Mouse (Mus musculus) liver, adult 2 months (tissue): ENCODE measurements around the gene Ctbp2.

ENCODE experiments used
- CTCF ChIP-seq: fragments of 200-500 bp; IDR thresholded peaks from 2 replicates; pipeline ENCODE4 v1.5.1; 2011; ENCODE audit warnings: low read depth, low read length, control low read depth
- POLR2A ChIP-seq: fragments of 200-500 bp; IDR thresholded peaks from 2 replicates; pipeline ENCODE4 v1.6.1; 2011; ENCODE audit warnings: low read length, control low read depth; ENCODE audit not compliant: insufficient read depth; ENCODE audit errors: extremely low read depth

DNA sequence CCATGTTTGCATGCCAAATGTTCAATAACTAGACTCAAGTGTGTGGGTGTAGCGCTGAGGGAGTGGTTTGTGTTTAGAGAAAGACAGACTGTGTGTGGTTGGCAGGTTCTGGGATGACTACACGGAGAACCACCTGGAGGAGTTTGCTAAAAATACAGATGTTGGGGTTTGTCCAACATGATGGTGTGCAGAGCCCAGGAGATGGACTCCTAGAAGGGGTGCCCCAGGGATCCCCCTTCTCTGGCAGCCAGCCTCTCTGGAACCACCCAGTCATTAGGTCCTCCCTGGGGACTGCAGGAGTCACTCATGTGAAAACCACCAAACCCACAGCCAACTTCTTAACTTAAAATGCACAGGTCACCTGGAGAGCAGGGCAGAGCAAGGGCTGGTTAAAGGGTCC, 15.5 kb downstream of the Ctbp2 start:
- TF ChIP-seq CTCF (no peak), POLR2A (no peak)
